Mouse (Mus musculus) brain, embryonic 14.5 days (tissue): ENCODE data around the gene Ascc3.

Experiments
- CTCF ChIP-seq: fragments of 200-500 bp; IDR thresholded peaks from 2 replicates; pipeline ENCODE4 v1.5.1; 2012; ENCODE audit warnings: inconsistent platforms, mild to moderate bottlenecking, moderate library complexity, borderline replicate concordance; ENCODE audit not compliant: insufficient read depth, insufficient read length; ENCODE audit errors: extremely low read depth
- POLR2A ChIP-seq: fragments of 200-500 bp; IDR thresholded peaks from 2 replicates; pipeline ENCODE4 v1.6.1; 2012; ENCODE audit warnings: mild to moderate bottlenecking, inconsistent platforms, borderline replicate concordance; ENCODE audit not compliant: poor library complexity, insufficient read depth, insufficient read length, severe bottlenecking; ENCODE audit errors: extremely low read depth

- TF ChIP-seq CTCF (no peak), POLR2A (no peak)
These were observed 97.9 kb downstream of the Ascc3 start for GRCm38 (mm10) chr10:50690324-50690723.
